Mouse (Mus musculus): ENCODE measurements around the gene Zdhhc11.
"Not testable (repeated sequence)": the region's sequence is repeated elsewhere in the genome, so short reads cannot be mapped to it uniquely, and the experiment has no call there.

Zdhhc11 gene

DNA sequence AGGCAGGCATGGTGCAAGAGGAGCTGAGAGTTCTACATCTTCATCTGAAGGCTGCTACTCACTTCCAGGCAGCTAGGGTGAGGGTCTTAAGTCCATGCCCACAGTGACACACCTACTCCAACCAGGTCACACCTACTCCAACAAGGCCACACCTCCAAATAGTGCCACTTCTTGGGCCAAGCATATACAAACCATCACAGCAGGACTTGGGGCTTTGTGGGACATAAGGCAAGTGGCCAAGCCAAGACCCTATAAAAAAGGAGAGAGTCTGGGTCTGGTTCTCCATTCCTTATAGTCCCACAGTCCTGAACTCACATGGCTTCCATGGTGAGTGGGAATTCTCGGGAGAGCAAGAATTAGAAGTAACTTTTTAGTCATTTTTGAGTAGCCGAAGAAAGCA lies 44.6 kb downstream of the Zdhhc11 start:
- not testable (repeated sequence) for DNase-seq

DNA sequence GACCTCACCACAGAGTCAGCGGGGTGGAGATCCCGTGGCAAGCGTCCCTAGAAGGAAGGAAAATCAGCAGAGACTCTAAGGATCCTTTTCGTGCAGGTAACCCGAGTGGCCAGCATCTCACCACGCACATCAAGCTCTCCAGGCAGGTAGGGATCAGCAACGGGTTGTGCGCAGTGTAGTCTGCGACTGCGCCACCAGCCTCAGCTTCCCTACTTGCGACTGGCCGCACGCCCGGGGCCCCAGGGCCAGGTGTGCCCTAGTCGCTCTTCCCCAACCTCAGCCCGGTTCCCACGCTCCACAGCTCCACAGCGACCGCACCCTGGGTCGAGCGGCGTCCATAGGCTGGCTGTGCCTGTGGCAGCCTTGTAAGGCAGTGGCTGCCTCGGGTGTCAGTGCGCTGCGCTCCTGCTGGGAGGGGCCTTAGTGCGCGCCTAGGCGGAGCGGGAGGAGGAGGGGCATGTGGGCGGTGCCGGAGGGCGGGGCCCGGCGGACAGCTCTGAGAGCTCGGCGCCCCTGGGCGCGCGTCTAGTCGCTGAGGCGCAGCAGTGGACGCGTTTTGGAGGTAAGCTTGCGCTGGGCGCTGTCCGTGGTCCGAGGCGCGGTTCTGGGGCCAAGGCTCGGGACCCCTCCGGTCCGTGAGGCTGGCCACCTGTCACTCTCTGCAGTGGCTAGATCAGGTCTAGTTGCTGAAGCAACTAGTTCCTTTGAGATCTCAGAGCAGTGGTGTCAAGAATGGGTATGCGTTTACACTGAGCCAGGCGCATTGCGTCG lies 45.5 kb downstream of the Zdhhc11 start, which contains the start of gene Tppp:
TSS of gene Tppp (plus strand) at position 460 of the 771 bp plus-strand sequence.
- peak; percentile 89 to 90 for DNase-seq

DNA sequence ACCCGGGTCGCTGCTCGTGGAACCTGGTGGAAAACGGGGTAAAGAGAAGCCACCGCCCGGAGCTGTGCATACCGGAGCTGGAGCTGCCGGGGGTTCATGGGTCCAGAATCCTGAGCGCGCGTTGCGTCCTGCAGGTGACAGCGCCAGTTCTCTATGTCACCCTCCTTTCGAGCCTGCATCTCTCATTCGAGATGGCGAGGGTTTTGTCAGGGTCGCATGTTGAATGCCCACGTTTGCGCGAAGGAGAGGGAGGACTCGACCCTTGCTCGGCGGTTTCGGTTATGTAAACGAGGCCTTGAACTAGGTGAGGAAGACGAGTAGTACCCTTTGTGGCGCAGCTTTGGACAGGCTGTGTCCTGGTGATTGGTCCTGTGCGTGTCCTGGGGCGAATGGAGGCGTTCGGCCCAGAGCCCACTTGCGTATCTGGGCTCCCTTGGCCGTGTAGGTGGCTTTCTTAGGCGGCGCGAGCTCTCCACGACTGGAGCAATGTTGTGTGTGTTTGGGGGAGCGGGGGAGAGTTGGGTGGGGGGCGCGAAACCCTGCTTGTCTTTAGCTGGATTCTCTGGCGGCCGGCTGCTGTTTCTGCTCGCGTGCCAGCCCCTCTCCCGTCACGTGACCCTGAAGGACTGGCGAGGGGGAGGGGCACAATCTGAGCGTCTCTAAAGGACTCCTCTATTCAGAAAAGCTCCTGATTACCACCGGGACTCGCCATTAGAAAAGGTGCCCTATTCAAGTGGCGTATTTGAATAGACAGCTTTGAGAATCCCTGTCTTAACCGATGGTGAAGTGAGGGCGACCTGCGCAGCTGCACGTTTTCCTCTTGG lies 46.4 kb downstream of the Zdhhc11 start:
- DNase-seq: peak; percentile 21 to 25

DNA sequence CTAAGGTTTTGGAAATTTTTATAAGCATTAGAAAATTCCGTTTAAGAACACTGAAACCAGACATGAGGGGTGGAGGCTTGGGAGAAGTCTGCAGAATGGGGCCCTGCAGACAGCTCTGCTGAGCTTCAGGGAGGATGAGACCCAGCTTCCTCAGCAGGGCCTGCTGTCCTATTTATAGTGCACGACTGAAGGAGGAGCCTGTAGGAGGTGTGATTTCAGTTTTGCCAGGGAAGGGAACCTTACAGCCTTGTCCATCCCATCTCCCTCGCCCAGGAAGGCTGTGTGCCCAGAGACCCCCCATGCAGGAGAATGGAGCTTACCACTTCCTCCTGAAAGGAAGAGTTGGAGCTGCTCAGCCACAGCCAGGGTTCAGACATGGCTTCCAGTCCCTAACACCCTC lies 47.0 kb downstream of the Zdhhc11 start:
- DNase-seq: no peak

DNA sequence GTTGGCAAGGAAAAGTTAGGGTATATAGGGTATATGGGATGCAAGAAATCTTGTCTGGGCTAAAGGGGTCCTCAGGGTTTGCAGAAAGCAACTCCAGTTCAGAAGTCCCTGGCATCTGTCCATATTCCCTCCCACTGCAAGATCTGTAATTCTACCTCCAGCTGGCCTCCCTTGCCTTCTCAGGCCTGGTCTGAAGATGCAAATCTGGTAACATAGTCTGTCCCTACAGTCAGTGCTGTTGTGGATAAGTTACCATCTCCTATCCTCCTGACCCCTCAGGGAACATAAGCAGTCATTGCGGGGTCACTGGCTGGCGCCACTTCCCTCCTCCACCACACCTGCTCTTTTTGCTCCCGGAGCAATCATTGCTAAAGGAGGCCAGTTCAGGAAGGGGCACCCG lies 52.3 kb downstream of the Zdhhc11 start:
- no peak for DNase-seq

DNA sequence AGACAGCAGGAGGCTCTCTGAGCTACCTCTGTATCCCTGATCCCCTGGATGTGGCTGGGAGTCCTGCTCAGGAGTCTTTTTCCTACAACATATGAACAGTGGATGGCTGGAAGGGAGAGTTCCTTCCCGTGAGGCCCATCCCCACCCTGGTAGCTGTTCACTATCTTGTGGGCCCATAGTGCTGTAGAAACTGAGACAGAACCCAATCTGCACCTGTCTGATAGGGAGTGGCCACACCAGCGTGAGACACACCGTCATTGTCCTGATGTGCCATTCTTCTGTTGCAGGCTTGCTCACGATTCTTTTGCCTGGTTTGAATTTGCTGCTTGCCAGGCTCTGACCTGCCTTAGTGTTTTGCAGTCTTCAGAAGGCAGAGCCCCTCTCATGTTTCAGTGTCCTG lies 53.8 kb downstream of the Zdhhc11 start:
- no peak for DNase-seq

DNA sequence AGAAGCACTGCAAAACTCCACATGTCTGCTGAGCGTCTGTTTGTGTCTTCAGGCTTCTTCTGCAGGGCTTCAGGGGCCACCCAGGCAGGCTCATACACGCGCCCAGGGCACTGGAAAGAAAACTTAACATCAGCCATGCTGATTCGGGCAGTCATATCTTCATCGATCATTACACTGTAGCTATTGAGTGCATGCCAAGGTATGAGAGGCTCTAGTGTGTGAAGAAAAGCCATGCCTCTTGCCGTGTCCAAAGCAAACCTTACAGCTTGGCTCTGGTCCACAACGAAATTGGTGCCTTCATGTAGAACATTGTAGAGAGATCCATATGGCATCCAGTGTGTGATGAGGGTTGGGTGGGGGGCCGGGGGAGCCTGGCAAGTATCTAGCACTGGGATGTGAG lies 55.4 kb downstream of the Zdhhc11 start:
- DNase-seq: not testable (repeated sequence)

DNA sequence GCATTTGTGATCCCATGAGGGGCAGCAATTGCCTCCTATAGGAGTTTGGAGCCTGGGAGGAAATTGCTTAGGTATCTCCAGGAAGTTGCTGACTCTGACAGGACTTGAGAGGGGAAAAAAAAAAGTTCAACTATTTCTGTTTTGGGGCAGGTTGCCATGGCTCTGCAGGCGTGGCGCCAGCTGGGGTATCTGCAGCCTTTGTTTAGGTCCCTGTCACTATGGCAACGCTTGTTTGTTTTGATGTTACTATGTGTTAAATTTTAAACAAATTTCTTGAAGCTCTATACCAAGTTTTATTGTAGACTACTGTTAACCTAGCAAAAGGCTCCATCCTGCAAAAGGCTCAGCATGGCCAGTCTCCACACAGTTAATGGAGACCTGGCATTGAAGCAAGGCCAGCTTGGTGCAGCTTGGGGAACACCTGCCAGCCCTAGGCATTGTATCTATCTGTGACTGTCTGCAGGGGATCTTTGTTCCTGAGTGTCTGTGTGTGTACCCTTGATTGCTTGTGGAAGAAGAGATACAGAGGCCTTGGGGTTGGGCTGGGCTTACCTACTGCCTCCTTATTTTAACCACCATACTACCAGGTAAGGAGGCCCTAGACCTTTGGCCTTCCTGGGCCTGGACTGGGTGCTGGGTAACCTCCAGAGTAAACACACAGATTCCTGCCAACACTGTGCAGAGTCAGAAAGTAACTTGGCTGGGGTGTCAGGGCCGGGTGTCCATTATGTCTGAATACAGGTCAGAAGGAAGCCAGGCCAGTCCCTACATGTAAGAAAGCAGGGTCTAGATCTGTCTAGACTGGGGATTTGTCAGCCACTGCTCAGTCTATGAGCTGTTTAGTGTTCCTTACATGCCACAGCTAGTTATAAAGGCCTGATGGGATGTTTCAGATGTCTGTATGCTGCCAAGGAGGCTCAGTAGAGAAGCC lies 61.8 kb downstream of the Zdhhc11 start:
- DNase-seq: peak; percentile 33 to 43

DNA sequence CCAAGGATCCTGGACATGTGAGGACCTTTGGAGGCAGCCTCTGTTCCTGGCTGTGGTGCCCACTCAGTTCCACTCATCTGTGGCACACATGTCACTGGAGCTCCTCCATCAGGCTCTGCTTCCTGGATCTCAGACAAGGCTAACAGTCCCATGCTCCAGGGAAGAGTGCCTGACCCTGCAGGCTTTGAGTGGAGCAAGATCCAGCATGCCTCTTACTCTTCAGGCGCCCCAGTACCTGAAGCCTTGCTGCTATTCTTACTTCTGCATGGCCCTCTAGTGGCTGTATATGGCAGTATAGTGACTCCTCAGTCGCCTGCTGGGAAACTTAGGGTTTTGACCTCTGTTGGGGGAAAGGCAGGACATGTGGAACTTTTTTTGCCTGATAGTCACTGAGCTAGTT lies 62.6 kb downstream of the Zdhhc11 start:
- peak in 1 of 2 experiments; percentile 22 for DNase-seq

DNA sequence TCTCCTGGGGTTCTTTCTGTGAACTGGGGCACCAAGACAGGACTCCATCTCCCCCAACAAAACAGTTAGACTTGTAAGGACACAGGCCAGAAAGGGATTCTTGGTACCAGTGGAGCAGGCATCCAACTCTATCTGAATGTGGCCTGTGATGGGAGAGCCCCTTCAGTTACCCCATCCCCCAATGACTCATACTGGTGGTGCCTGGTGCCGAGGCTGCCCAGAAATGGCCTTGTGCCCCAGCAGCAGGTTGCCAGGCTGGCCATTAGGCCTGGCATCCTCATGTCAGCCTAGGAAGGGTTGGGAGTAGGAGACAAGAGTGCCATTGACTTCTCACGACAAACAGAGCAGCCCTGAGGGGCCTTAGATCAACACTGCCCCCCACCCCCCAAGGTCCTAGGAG lies 64.5 kb downstream of the Zdhhc11 start:
- no peak for DNase-seq

DNA sequence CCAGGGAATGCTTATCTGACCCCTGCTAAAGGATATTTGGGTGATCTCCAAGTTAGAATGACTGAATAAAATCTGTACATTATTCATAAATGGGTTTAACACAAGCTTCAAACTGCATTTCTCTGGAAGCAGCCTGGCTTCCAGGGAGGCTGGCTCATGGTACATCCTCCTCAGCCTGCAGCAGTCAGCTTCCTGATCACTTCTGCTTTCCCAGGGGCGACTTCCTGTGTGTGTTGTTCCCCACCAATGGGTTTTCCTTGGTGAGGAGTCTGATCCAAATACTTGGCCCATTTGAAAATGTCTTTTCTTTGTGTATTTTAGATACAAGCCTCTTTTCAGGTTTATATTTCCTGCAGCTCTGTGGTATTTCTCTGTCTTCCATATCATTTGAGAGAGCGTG lies 65.4 kb downstream of the Zdhhc11 start:
- DNase-seq: no peak

DNA sequence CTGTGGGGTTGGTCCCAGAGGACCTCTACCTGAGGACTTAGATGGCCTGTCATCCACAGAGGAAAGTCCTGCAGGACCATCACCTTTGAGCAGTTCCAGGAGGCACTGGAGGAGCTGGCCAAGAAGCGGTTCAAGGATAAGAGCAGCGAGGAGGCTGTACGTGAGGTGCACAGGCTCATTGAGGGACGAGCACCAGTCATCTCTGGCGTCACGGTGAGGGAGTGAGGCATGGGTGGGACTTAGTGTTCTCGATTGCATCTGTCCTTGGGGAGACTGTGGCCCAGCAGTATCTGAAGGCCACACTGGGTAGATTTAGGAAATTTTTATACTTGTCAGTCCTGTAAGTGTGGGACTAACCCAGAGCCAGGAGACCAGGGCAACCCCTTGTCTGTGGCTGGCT lies 67.0 kb downstream of the Zdhhc11 start:
- DNase-seq: no peak

DNA sequence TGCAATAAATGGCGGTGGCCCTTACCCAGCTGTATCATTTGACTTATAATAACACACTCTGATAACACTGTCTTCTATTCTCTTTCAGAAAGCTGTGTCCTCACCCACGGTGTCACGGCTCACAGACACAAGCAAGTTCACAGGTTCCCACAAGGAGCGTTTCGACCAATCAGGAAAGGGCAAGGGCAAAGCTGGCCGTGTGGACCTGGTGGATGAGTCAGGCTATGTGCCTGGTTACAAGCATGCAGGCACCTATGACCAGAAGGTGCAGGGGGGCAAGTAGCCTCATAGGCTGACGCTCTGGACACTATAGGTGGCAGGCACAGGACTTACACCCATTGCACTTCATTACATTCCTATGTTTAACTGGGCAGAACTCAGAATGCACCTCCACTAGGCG lies 67.5 kb downstream of the Zdhhc11 start:
- no peak for DNase-seq

DNA sequence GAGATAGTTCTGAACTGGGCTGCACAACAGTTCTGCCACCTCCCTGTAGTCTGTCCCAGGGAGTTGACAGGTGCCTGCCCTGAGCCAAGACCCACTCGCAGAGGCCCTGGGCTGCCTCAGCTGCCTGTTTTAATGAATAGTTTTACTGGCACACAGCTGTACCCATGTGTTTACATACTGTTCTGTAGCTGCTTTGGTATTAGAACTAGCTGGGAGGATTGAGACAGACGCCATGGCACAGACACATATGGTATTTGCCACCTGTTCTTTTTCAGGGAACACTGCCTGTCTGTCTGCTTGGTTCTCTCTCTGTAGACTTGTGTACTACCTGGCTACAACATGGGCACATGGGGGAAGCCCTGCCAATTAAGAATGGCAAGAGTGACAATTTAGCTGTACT lies 71.1 kb downstream of the Zdhhc11 start:
- DNase-seq: no peak

DNA sequence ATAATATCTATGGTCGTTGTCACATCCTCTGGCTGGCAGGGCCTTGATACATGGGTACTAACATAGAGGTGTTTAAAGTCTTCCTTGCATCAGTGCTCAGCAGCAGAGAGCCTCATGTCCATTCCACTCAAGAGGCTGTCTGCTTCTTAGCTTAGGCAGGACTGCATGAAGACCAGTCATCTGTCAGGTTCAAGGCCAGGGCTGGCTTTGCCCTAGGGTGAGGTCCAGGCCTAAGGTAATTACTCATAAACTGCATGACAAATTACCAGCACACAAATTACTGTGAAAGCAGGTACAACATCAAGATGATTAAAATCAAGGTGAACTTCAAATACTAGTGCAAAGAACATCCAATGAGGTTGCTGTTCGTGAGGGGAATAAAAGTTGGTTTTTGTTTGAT lies 72.1 kb downstream of the Zdhhc11 start:
- no peak for DNase-seq

DNA sequence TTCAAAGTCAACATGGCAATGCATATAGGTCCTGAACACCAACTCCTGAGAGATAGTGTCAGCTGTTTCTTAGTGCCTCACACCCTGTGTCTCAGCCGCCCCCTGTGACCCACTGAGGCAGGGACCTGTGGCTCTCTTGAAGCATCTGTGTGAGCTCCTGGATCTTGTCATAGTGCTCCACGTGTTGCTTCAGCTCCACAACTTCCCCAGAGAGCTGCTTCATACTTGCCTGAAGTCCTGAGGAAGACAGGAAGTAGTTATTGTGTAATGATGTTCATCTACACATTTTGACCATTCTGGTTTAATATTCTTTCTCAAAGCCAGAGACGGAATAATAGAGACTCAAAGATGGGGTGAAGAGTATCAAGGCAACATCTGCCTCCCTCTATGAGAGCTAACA lies 76.3 kb downstream of the Zdhhc11 start:
- DNase-seq: no peak
